Mouse (Mus musculus) embryo, embryonic 10.5 days (tissue): ENCODE measurements at regions not wholly inside any gene's neighbourhood (a gene's known extent, or its start where the extent isn't known, plus 50 kb on each side); places are given as distances from the start of the nearest gene placed in this dataset.
"Not testable (repeated sequence)": the region's sequence is repeated elsewhere in the genome, so short reads cannot be mapped to it uniquely, and the experiment has no call there.

Experiments
- DNase-seq: peaks from one replicate; pipeline ENCODE4 v3.0.0-alpha.2; 2015; ENCODE audit warnings: low spot score

GRCm38 (mm10) chr17:13432256-13432655 lies 77.9 kb downstream of the Tcp10c start:
- not testable (repeated sequence) for DNase-seq

DNA sequence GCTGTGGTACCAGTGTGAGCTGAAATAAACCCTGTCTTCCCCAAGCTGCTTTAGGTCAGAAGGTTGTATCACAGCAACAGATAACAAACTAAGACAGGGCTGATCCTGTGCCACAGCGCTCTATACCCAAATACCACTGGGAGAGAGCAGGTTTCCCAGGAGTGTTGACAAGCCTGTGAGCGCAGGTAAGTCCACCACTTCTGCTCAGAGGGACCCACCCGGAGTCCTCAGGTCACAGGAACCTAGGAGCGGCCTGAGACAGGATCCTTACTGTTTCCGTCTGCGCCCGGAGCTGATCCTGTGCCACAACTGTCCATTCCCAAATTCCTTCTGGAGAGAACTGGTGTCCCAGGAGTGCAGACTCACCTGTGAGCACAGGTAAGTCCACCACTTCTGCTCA lies 79.8 kb downstream of the Tcp10c start:
- not testable (repeated sequence) for DNase-seq

GRCm38 (mm10) chr17:13438790-13439189 lies 84.4 kb downstream of the Tcp10c start:
- DNase-seq, result not testable (repeated sequence)

DNA sequence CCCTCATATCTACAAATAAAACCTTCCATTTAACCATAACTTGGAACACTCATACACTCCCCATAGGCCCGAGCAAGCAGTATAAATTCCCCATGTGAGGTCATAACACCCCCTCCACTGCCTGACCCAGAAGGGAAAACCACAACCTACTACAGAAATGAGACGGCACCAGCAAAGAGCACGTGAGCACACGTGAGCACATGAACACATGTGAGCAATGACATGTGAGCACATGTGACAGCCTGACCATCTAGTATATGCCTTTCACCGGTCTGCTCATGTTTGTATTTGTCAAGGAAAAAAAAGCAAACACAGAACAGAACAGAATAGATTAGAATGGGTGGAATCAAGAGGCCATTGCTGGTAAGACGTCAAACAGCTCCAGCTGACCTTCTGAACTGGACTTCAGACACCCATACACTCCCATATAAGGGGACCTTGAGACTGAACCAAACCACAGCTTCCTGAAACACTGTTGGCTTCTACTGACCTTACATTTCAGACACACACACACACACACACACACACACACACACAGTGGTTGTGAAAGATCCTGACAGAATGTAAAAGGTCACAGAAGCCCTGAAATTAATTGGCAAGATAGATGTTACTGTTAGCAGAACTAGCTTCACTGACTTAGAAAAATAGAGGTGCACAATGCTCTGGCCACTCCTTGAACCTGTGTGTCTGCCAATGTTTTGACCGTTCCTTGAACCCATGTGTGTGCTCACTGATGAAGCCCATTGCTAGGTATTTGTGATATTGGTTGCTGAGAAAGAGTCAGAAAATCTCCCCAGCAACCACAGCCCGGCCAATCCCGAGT lies 86.5 kb downstream of the Tcp10c start:
- DNase-seq, result not testable (repeated sequence)

DNA sequence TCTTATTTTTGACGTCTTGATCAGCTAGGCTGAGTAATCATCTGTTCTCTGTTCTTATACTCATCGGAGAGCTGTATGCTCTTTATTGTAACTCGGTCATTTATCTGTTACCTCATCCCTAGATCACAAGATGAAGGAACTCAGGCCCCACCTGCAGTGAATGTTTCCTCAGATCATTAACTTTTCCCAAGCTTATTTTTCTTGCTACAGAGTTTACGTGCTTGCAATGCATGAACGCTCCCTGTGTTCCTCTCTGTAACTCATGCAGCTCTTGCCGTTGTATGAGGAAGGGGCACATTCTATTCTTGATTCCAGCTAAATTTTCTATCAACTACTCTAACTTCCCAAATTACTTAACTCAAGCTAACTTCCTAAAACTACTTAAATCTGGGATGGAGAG lies 87.9 kb downstream of the Tcp10c start:
- not testable (repeated sequence) for DNase-seq

- DNase-seq, result not testable (repeated sequence)
These were observed 102.7 kb downstream of the Tcp10c start for GRCm38 (mm10) chr17:13456869-13457600.

DNA sequence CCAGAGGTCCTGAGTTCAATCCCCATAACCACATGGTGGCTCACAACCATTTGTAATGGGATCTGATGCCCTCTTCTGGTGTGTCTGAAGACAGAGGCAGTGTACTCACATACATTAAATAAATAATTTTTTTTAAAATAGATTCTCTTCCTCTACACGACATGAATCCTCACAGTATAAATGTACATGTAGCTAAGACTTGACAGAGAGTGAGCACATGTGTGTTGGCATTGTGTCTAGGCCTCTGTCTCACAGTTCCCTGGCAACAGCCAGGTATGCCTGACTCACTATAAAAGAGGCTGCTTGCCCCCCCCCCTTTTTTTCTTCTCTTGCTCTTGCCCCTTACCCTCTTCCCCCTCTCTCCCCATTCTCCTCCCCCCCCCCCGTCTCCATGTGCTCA lies 103.6 kb downstream of the Tcp10c start:
- DNase-seq, result not testable (repeated sequence)

DNA sequence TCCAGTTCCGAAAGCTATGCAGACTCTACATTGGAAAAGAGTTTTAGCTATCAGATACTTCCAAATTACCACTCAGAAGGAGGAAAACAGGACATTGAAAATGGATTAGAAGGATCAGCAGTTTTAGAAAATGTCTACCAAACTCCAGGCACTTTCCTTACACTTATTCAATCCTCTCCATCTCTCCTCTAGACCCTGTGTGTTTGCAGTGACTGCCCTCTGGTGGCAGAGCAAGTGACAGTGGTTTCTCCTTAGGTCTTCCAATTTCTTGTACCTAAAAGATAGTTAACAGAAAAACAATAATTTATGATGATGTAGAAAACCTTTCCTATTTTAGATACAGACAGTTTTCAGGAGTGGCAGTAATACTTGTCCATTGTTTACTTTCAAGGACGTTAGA lies 104.4 kb downstream of the Tcp10c start:
- DNase-seq, result not testable (repeated sequence)

DNA sequence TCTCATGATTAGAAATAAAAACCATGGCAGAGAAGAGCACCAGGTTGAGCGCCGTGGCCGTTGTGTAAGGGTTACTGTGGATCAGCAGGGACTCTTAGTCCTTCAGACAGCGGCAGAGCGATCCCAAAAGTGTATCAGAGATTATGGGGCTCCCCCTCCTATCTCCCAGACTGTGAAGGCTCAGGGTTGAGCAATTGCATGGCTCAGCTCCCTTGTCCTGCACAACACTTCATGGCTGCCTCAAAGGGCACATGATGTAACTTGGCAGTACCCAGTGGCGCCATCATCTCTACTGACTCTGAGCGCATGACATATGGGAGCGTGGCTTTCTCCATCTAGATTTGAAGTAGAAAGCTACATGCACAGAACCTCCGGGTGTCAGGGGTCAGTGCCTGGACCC lies 108.3 kb downstream of the Tcp10c start:
- DNase-seq, result not testable (repeated sequence)

GRCm38 (mm10) chr17:13465822-13466221 lies 111.5 kb downstream of the Tcp10c start:
- not testable (repeated sequence) for DNase-seq

- DNase-seq, result not testable (repeated sequence)
These were observed 115.6 kb downstream of the Tcp10c start for GRCm38 (mm10) chr17:13469867-13470380.

- peak; percentile 92 for DNase-seq
These were observed 118.2 kb downstream of the Tcp10c start for GRCm38 (mm10) chr17:13472460-13473062.

DNA sequence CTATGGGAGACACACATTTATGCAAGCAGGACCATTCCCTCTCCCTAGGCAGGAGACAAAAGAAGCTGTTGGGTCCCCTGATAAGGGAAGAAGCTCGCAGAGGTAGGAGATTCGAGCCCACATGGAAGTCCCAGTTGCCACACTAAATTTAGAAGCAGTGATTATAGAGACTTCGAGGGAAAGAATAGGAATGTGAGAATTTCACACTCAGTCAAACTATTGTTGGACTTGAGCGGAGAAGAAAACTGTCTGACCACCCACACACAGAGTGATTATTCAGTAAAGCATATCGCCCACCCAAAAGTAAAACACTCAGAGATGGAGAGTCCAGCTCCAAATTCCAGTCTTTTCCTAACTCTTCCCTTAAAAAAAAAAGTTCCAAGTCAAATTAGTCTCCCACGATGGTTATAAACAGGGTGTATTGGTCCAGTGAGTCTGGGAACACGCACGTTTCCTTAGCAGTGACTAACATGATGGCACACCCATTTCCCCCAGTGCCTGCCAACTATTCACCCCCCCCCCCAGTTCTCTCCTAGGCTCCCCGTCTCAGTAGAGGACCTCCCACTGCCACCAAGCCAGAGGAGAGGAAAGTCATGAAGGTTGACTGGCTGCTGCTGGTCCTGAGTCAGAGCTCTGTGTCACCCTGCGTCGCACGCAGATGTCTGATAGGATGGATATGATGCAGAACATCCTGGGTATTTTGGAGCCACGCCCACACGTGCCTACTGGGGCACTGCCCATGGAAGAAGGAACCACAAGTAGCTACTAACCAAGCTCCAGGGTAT lies 120.1 kb downstream of the Tcp10c start:
- no peak for DNase-seq

DNA sequence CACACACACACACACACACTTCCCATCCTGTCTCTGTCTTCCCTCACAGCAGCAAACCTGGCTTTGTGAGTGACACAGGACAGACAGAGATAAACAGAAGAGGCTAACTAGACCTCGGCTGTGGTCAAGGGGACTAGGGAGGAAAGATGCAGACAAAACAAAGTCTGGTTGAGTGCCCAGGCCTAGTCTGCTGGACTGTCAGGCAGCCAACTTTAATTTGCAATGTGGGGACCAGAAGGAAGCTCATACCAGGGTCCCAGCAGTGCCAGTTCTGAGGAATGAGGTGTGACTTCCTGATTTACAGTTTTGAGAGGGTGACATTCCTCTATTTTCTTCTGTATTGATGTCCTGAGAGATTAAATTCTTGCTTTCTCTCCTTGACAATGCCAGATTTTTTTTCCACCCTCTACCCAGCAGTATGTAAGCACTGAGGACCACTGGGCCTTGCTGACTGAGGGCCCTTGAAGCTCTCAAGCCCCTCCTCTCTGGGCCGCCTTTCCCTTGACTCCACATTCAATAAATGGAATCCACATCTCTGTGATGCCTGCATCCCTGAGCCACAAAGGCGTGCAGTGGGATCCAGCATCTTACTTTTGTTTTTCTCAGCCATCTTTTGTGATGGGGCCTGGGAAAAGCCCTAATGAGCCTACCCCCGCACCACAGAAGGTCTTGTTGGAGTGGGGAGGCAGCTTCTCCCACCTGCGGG lies 124.6 kb downstream of the Tcp10c start:
- DNase-seq, result peak; percentile 53

DNA sequence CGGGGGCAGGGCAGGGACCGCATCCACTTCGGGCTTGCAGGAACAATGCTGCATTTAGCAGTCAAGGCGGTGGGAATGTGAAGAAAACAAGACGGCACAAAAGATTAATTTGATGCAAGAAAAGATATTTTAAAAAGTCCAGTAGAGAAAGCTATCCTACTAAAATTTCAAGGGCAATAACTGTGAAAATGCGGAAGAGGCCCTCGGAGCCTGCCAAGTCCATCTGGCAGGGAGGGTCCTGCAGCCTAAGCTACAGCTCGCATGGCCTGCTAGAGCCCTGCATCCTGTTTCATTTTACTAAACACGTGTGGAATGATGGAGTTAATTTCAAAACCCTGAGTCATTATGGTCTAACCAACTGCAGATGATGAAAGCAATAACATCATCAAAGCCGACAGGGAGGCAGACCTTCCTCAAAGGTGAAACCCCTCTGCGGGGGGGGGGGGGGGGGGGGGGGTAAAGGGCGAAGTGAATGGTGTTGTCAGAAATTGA lies 125.2 kb downstream of the Tcp10c start:
- DNase-seq, result peak; percentile 74

DNA sequence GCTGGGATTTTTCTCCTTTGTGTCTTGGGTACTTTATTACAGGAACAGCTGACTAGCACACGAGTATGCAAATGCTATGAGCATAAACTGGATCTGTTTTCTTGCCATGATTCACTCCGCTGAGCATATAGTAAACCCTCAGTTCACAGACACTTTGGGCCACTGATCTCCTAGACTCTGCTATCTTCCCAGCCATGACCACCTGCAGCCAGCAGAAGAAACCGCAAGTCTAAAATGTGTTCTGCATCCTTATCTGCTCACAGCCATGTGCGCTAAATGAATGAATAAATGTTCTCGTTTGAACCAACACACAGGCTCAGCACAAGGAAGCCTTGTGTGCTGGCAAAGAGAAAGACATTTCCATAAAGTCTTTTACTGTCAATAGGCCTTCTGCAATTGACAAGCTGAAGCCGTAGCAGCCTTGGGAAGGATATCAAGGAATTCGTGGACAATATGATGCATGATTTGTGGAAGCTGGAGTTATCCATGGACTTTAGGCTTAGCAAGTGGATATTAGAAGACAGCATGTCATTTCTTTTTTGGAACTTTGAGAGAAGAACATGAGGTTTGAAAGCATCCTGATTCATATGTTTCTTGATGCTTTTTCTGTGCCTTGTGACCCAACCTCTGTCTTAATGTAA lies 127.2 kb downstream of the Tcp10c start:
- DNase-seq, result no peak

- DNase-seq, result no peak
These were observed 127.8 kb downstream of the Tcp10c start for GRCm38 (mm10) chr17:13482136-13482535.

DNA sequence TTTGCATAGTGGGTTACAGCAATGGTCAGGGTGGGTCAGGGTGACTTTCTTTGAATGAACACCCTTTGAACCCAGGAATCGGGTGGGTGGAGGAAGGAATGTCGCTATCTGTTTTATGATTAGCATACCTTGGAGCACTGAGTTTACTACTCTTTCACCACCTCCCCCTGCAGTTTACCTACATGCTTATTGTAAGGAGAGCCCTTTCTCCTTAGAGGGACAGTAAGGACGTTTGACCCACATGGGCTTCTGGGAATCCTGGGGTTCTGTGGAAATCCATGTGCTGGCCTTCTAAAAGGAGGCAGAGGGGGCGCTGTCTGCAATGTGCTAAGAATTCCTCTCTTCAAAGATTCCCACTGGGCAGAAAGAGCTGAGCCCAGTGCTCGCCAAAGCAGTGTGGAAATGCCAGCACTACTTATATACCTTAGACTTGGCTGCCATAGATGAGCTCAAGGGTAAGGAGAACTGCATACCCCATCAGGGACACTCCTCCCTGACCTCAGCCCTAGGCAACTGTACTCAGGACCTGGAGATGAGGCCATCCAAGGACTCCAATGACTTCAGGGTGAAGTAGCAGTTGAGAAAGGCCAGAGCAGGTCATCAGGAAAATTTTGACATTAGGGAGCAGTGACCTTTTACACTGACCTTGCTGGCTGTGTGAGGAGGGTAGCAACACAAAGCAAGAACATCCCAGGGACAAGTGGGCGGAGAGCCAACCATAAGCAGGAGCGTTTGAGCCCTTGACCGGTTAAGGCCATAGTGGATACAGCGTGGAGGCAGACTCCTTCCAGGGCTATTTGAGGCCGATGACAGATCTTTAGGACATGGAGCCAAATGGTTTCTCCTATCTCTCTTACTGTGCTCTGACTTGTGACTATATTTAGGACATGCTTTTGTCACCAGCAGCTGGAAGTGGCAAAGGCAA lies 133.2 kb downstream of the Tcp10c start:
- DNase-seq, result no peak

GRCm38 (mm10) chr17:13488608-13489324 lies 134.4 kb downstream of the Tcp10c start:
- no peak for DNase-seq
